Mouse (Mus musculus): ENCODE data around the gene Hsf4. TPM values are rescaled to one million over a fixed set of nuclear protein-coding genes. Genes with fewer than 3 reads are reported as not detected.

Hsf4 gene
- polyA plus RNA-seq, 1 experiment from 2014 or later, result 0.14 TPM

GRCm38 (mm10) chr8:105265128-105265527, 4.5 kb upstream of the Hsf4 start:
- H3K9ac ChIP-seq (ENCODE audit: low read length), result no peak overlapping the region
- no peak overlapping the region for H3K27ac ChIP-seq (ENCODE audit: low read depth, low read length)
- H3K9me3 ChIP-seq (replicated peaks; ENCODE audit: control insufficient read depth, low read length), result no peaks in the 10 kb centered on the region
- no peaks in the 10 kb centered on the region for H3K36me3 ChIP-seq (ENCODE audit: control insufficient read depth, insufficient read depth, low read length)
- H3K4me1 ChIP-seq (ENCODE audit: control insufficient read depth, insufficient read depth, low read length), result peaks cover 5% of the 10 kb centered on the region; the same call in 1 of the 2 replicates
- no peak for DNase-seq (ENCODE audit: low spot score)
- H3K4me2 ChIP-seq (ENCODE audit: low read length), result peak overlapping the region; percentile 83; the same call in 1 of the 2 replicates
- no peak for ATAC-seq
- 17% methylated on average over 10 of the region's 10 CpGs for WGBS
- H3K27me3 ChIP-seq (replicated peaks; ENCODE audit: control insufficient read depth, insufficient read depth, low read length), result peaks cover 84% of the 10 kb centered on the region
- peak overlapping the region; percentile 52; the same call in 1 of the 2 replicates for H3K4me3 ChIP-seq (ENCODE audit: low read depth, low read length)

- H3K9me3 ChIP-seq (replicated peaks; ENCODE audit: control insufficient read depth, low read length), result no peaks in the 10 kb centered on the region
- peaks cover 88% of the 10 kb centered on the region for H3K27me3 ChIP-seq (replicated peaks; ENCODE audit: control insufficient read depth, insufficient read depth, low read length)
- H3K4me1 ChIP-seq (ENCODE audit: control insufficient read depth, insufficient read depth, low read length), result peaks cover 5% of the 10 kb centered on the region; the same call in 1 of the 2 replicates
- H3K27ac ChIP-seq (ENCODE audit: low read depth, low read length), result no peak overlapping the region
- ATAC-seq (no peak), DNase-seq (ENCODE audit: low spot score) (no peak)
- H3K36me3 ChIP-seq (ENCODE audit: control insufficient read depth, insufficient read depth, low read length), result no peaks in the 10 kb centered on the region
- H3K9ac ChIP-seq (ENCODE audit: low read length), result no peak overlapping the region
- no peak overlapping the region for H3K4me3 ChIP-seq (ENCODE audit: low read depth, low read length)
- H3K4me2 ChIP-seq (ENCODE audit: low read length), result no peak overlapping the region
- 7% methylated on average over 13 of the region's 13 CpGs for WGBS
These were observed 2.8 kb upstream of the Hsf4 start for GRCm38 (mm10) chr8:105266775-105267174.

GRCm38 (mm10) chr8:105268342-105269074, 1.1 kb upstream of the Hsf4 start:
- H3K4me3 ChIP-seq (ENCODE audit: low read depth, low read length), result peak overlapping the region; percentile 45
- ATAC-seq (peak; percentile 85), DNase-seq (ENCODE audit: low spot score) (peak; percentile 95)
- peak overlapping the region; percentile 58 for H3K9ac ChIP-seq (ENCODE audit: low read length)
- H3K27ac ChIP-seq (ENCODE audit: low read depth, low read length), result no peak overlapping the region
- no peaks in the 10 kb centered on the region for H3K36me3 ChIP-seq (ENCODE audit: control insufficient read depth, insufficient read depth, low read length)
- peaks cover 95% of the 10 kb centered on the region for H3K27me3 ChIP-seq (replicated peaks; ENCODE audit: control insufficient read depth, insufficient read depth, low read length)
- H3K9me3 ChIP-seq (replicated peaks; ENCODE audit: control insufficient read depth, low read length), result no peaks in the 10 kb centered on the region
- under 1% methylated on average over 65 of the region's 65 CpGs for WGBS
- H3K4me1 ChIP-seq (ENCODE audit: control insufficient read depth, insufficient read depth, low read length), result peaks cover 5% of the 10 kb centered on the region; the same call in 1 of the 2 replicates
- H3K4me2 ChIP-seq (ENCODE audit: low read length), result peak overlapping the region; percentile 69

- no peak for DNase-seq (ENCODE audit: low spot score)
- Histone ChIP-seq H3K9me3 (replicated peaks; ENCODE audit: control insufficient read depth, low read length) (no peaks in the 10 kb centered on the region), H3K4me1 (ENCODE audit: control insufficient read depth, insufficient read depth, low read length) (peaks cover 5% of the 10 kb centered on the region; the same call in 1 of the 2 replicates), H3K27ac (ENCODE audit: low read depth, low read length) (no peak overlapping the region), H3K4me2 (ENCODE audit: low read length) (peak overlapping the region; percentile 69), H3K27me3 (replicated peaks; ENCODE audit: control insufficient read depth, insufficient read depth, low read length) (peaks cover 95% of the 10 kb centered on the region), H3K9ac (ENCODE audit: low read length) (peak overlapping the region; percentile 58), H3K4me3 (ENCODE audit: low read depth, low read length) (peak overlapping the region; percentile 45), H3K36me3 (ENCODE audit: control insufficient read depth, insufficient read depth, low read length) (no peaks in the 10 kb centered on the region)
- under 1% methylated on average over 10 of the region's 10 CpGs for WGBS
- ATAC-seq, result peak; percentile 26; the same call in 1 of the 2 replicates
These were observed 534 bp upstream of the Hsf4 start for GRCm38 (mm10) chr8:105269075-105269458.

GRCm38 (mm10) chr8:105270101-105270915, 707 bp downstream of the Hsf4 start:
- peak overlapping the region; percentile 45 for H3K4me3 ChIP-seq (ENCODE audit: low read depth, low read length)
- WGBS, result 2% methylated on average over 39 of the region's 39 CpGs
- 0 out of 2 replicates have a peak, but pooled peaks cover 3% of the 10 kb centered on the region for H3K4me1 ChIP-seq (ENCODE audit: control insufficient read depth, insufficient read depth, low read length)
- H3K36me3 ChIP-seq (ENCODE audit: control insufficient read depth, insufficient read depth, low read length), result no peaks in the 10 kb centered on the region
- H3K27me3 ChIP-seq (replicated peaks; ENCODE audit: control insufficient read depth, insufficient read depth, low read length), result peaks cover 97% of the 10 kb centered on the region
- ATAC-seq (no peak), DNase-seq (ENCODE audit: low spot score) (no peak)
- no peak overlapping the region for H3K27ac ChIP-seq (ENCODE audit: low read depth, low read length)
- H3K9me3 ChIP-seq (replicated peaks; ENCODE audit: control insufficient read depth, low read length), result no peaks in the 10 kb centered on the region
- H3K4me2 ChIP-seq (ENCODE audit: low read length), result peak overlapping the region; percentile 69
- H3K9ac ChIP-seq (ENCODE audit: low read length), result no peak overlapping the region

GRCm38 (mm10) chr8:105270916-105271186, 1.2 kb downstream of the Hsf4 start:
- Histone ChIP-seq H3K27me3 (replicated peaks; ENCODE audit: control insufficient read depth, insufficient read depth, low read length) (peaks cover 96% of the 10 kb centered on the region), H3K36me3 (ENCODE audit: control insufficient read depth, insufficient read depth, low read length) (no peaks in the 10 kb centered on the region), H3K9me3 (replicated peaks; ENCODE audit: control insufficient read depth, low read length) (no peaks in the 10 kb centered on the region), H3K9ac (ENCODE audit: low read length) (no peak overlapping the region), H3K4me3 (ENCODE audit: low read depth, low read length) (no peak overlapping the region), H3K4me2 (ENCODE audit: low read length) (0 out of 2 replicates have a peak overlapping the region, but pooled peaks have one; percentile 69), H3K4me1 (ENCODE audit: control insufficient read depth, insufficient read depth, low read length) (peaks cover 4% of the 10 kb centered on the region; the same call in 1 of the 2 replicates), H3K27ac (ENCODE audit: low read depth, low read length) (no peak overlapping the region)
- WGBS, result 0% methylated on average over 11 of the region's 11 CpGs
- ATAC-seq (no peak), DNase-seq (ENCODE audit: low spot score) (no peak)

GRCm38 (mm10) chr8:105275387-105275786, 5.8 kb downstream of the Hsf4 start:
- H3K27me3 ChIP-seq (replicated peaks; ENCODE audit: control insufficient read depth, insufficient read depth, low read length), result peaks cover 88% of the 10 kb centered on the region
- H3K9me3 ChIP-seq (replicated peaks; ENCODE audit: control insufficient read depth, low read length), result no peaks in the 10 kb centered on the region
- no peak for ATAC-seq
- WGBS, result 4% methylated on average over 9 of the region's 11 CpGs
- H3K4me2 ChIP-seq (ENCODE audit: low read length), result peak overlapping the region; percentile 86
- DNase-seq (ENCODE audit: low spot score), result no peak
- no peak overlapping the region for H3K27ac ChIP-seq (ENCODE audit: low read depth, low read length)
- peaks cover 8% of the 10 kb centered on the region; the same call in 1 of the 2 replicates for H3K36me3 ChIP-seq (ENCODE audit: control insufficient read depth, insufficient read depth, low read length)
- H3K4me3 ChIP-seq (ENCODE audit: low read depth, low read length), result 0 out of 2 replicates have a peak overlapping the region, but pooled peaks have one; percentile 38
- H3K4me1 ChIP-seq (ENCODE audit: control insufficient read depth, insufficient read depth, low read length), result peaks cover 12% of the 10 kb centered on the region
- no peak overlapping the region for H3K9ac ChIP-seq (ENCODE audit: low read length)

- Histone ChIP-seq H3K4me2 (ENCODE audit: low read length) (peak within 1 kb of the TSS; percentile 86), H3K9ac (ENCODE audit: low read length) (peak within 1 kb of the TSS; percentile 56), H3K4me3 (ENCODE audit: low read depth, low read length) (peak within 1 kb of the TSS; percentile 38), H3K9me3 (replicated peaks; ENCODE audit: control insufficient read depth, low read length) (no peaks in the 10 kb centered on the region), H3K36me3 (ENCODE audit: control insufficient read depth, insufficient read depth, low read length) (peaks cover 11% of the 10 kb centered on the region; the same call in 1 of the 2 replicates), H3K4me1 (ENCODE audit: control insufficient read depth, insufficient read depth, low read length) (peaks cover 12% of the 10 kb centered on the region), H3K27me3 (replicated peaks; ENCODE audit: control insufficient read depth, insufficient read depth, low read length) (peaks cover 84% of the 10 kb centered on the region), H3K27ac (ENCODE audit: low read depth, low read length) (no peak within 1 kb of the TSS)
- DNase-seq (ENCODE audit: low spot score) (no peak), ATAC-seq (no peak)
- 5% methylated on average over 10 of the region's 10 CpGs for WGBS
These were observed 6.2 kb downstream of the Hsf4 start, which contains the start of gene Nol3 for GRCm38 (mm10) chr8:105275840-105276239. Nol3 (plus strand) TSS chr8:105276140.
